Mouse (Mus musculus): Measurements from ENCODE around the gene Slc22a22.

GRCm38 (mm10) chr15:57204444-57204930 lies 272.9 kb downstream of the Slc22a22 start:
- no peak for TF ChIP-seq CTCF (IDR thresholded peaks at IDR 0.05; ENCODE audit: extremely low read depth, insufficient read depth, low read length)
- no peak for TF ChIP-seq POLR2A (IDR thresholded peaks at IDR 0.05; ENCODE audit: extremely low read depth, insufficient read depth, low read length)

Data from cortical plate, adult 2 months (tissue).